Mouse (Mus musculus) testis, adult 2 months (tissue): ENCODE measurements around the gene Ppp1r12b. TPM values are rescaled to one million over a fixed set of nuclear protein-coding genes. Genes with fewer than 3 reads are reported as not detected.

ENCODE experiments used
- H3K27ac ChIP-seq: fragments of 200-500 bp; 2 replicates; pipeline ENCODE4 v1.5.1; 2012; ENCODE audit warnings: low read depth, low read length; ENCODE audit not compliant: control insufficient read depth, insufficient read depth
- H3K27me3 ChIP-seq: fragments of 200-500 bp; 2 replicates; pipeline ENCODE4 v1.6.1; 2012; ENCODE audit warnings: mild to moderate bottlenecking, low read length, moderate library complexity; ENCODE audit not compliant: control insufficient read depth, insufficient read depth
- H3K36me3 ChIP-seq: fragments of 200-500 bp; 2 replicates; pipeline ENCODE4 v1.6.1; 2012; ENCODE audit warnings: mild to moderate bottlenecking, low read length; ENCODE audit not compliant: control insufficient read depth, insufficient read depth
- H3K4me1 ChIP-seq: fragments of 200-500 bp; 2 replicates; pipeline ENCODE4 v1.6.1; 2012; ENCODE audit warnings: low read length; ENCODE audit not compliant: control insufficient read depth, insufficient read depth
- H3K4me3 ChIP-seq: fragments of 200-500 bp; 2 replicates; pipeline ENCODE4 v1.5.1; 2012; ENCODE audit warnings: low read depth, mild to moderate bottlenecking, low read length, moderate library complexity, mixed read lengths; ENCODE audit not compliant: control insufficient read depth
- CTCF ChIP-seq: fragments of 200-500 bp; IDR thresholded peaks from 2 replicates; pipeline ENCODE4 v1.5.1; 2012; ENCODE audit warnings: low read depth, mild to moderate bottlenecking, inconsistent platforms, low read length, moderate library complexity; ENCODE audit not compliant: control insufficient read depth, insufficient read depth, insufficient replicate concordance
- POLR2A ChIP-seq: fragments of 200-500 bp; IDR thresholded peaks from 2 replicates; pipeline ENCODE4 v1.6.1; 2012; ENCODE audit warnings: low read depth, mild to moderate bottlenecking, inconsistent platforms, low read length, moderate library complexity; ENCODE audit not compliant: control insufficient read depth
- polyA plus RNA-seq: library from polyadenylated mRNA; depleted of rRNA; stranded (reverse); fragments of >200 nt; gene quantifications from 2 replicates; pipeline ENCODE4 v1.2.3, GENCODE M21; 2012

Gene Ppp1r12b
- polyA plus RNA-seq, 1 experiment: 7.1 TPM

GRCm38 (mm10) chr1:134872678-134873077, 83.1 kb downstream of the Ppp1r12b start:
- Histone ChIP-seq H3K27me3 (no peaks in the 10 kb centered on the region), H3K4me1 (no peaks in the 10 kb centered on the region), H3K36me3 (no peaks in the 10 kb centered on the region; the same call in 1 of the 2 replicates), H3K4me3 (no peak overlapping the region), H3K27ac (no peak overlapping the region)
- TF ChIP-seq POLR2A: no peak
- no peak for TF ChIP-seq CTCF

GRCm38 (mm10) chr1:134866426-134866825, 89.3 kb downstream of the Ppp1r12b start:
- Histone ChIP-seq H3K4me1 (no peaks in the 10 kb centered on the region), H3K36me3 (no peaks in the 10 kb centered on the region; the same call in 1 of the 2 replicates), H3K27ac (no peak overlapping the region), H3K4me3 (no peak overlapping the region), H3K27me3 (no peaks in the 10 kb centered on the region)
- TF ChIP-seq POLR2A (no peak), CTCF (no peak)

GRCm38 (mm10) chr1:134865552-134865951, 90.2 kb downstream of the Ppp1r12b start:
- no peaks in the 10 kb centered on the region; the same call in 1 of the 2 replicates for H3K36me3 ChIP-seq
- no peak for TF ChIP-seq POLR2A
- no peak for TF ChIP-seq CTCF
- H3K27ac ChIP-seq: no peak overlapping the region
- H3K4me1 ChIP-seq: no peaks in the 10 kb centered on the region
- H3K4me3 ChIP-seq: no peak overlapping the region
- no peaks in the 10 kb centered on the region for H3K27me3 ChIP-seq

GRCm38 (mm10) chr1:134860538-134860937, 95.2 kb downstream of the Ppp1r12b start:
- Histone ChIP-seq H3K4me3 (no peak overlapping the region), H3K27me3 (no peaks in the 10 kb centered on the region), H3K4me1 (no peaks in the 10 kb centered on the region), H3K27ac (no peak overlapping the region), H3K36me3 (no peaks in the 10 kb centered on the region; the same call in 1 of the 2 replicates)
- no peak for TF ChIP-seq POLR2A
- TF ChIP-seq CTCF: no peak

GRCm38 (mm10) chr1:134858344-134859053, 97.2 kb downstream of the Ppp1r12b start:
- Histone ChIP-seq H3K36me3 (no peaks in the 10 kb centered on the region; the same call in 1 of the 2 replicates), H3K4me3 (no peak overlapping the region), H3K27me3 (no peaks in the 10 kb centered on the region), H3K27ac (no peak overlapping the region), H3K4me1 (no peaks in the 10 kb centered on the region)
- TF ChIP-seq POLR2A (no peak), CTCF (no peak)

GRCm38 (mm10) chr1:134854325-134854982, 101.3 kb downstream of the Ppp1r12b start:
- TF ChIP-seq CTCF: no peak
- no peak for TF ChIP-seq POLR2A

GRCm38 (mm10) chr1:134852797-134853196, 102.9 kb downstream of the Ppp1r12b start:
- no peaks in the 10 kb centered on the region for H3K4me1 ChIP-seq
- no peaks in the 10 kb centered on the region for H3K36me3 ChIP-seq
- no peak overlapping the region for H3K4me3 ChIP-seq
- TF ChIP-seq POLR2A (no peak), CTCF (no peak)
- no peaks in the 10 kb centered on the region for H3K27me3 ChIP-seq
- no peak overlapping the region for H3K27ac ChIP-seq

More at GRCm38 (mm10) chr1:134854325-134854982, 101.3 kb downstream of the Ppp1r12b start:
- Histone ChIP-seq H3K36me3 (no peaks in the 10 kb centered on the region), H3K27me3 (no peaks in the 10 kb centered on the region), H3K4me1 (no peaks in the 10 kb centered on the region), H3K27ac (no peak overlapping the region), H3K4me3 (no peak overlapping the region)
